Mouse (Mus musculus): Measurements from ENCODE around the gene Arhgef12.

GRCm38 (mm10) chr9:43116134-43116996 is 9.3 kb upstream of the Arhgef12 start, which contains the start of gene Tmem136:
- TF ChIP-seq CTCF (IDR thresholded peaks at IDR 0.05) (no peak), EP300 (IDR thresholded peaks at IDR 0.05; ENCODE audit: insufficient read depth, low read depth, low read length) (no peak), POLR2A (IDR thresholded peaks at IDR 0.05; ENCODE audit: insufficient read depth, low read depth, low read length) (no peak)

All from heart, adult 2 months (tissue).